14 mouse cellular contexts compared by ENCODE assay signal in the genomic region with DNA sequence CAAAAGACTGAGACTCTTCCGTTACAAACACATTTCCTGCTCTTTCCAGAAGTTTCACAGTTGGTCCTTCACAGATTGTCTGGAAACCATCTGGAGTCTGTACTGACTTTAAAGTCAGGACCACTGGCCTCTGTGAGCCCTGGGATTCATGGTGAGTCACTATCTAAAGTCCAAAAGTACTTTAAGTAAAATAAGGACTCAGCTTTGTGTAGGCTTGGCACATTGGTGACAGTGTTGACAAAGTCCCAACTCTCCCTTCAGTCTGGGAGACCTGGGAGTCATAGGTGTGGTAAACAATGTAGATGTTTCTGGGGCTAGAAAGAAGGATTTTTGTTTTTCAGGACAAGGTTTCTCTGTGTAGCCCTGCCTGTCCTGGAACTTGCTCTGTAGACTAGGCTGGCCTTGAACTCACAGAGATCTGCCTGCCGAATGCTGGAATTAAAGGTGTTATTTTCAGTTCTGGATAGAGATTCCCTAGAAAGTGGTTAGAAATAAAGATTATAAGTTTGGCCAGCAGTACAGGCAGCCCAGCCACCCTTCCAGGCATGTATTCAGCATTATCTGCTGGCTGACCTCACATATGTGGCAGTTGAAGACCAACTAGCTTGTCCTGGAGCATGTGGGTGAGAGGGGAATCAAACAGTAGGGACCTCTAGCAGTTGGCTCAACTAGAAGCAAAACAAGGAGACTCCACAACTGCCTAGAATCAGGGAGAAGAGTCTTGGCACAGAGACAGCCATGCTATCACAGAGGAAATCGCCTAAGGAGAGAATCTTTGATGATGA. TPM values are rescaled to one million over a fixed set of nuclear protein-coding genes. Genes with fewer than 3 reads are reported as not detected.
A peak's percentile ranks its signal among the peaks of the same experiment; 100 is the strongest.
DNase-seq lines count a peak whose midpoint lies in the region; ATAC-seq and TF ChIP-seq lines count a peak whose summit lies in the region.
"Had no signal": no experiment of that assay in that cellular context is flagged by ENCODE, and none has a peak within 500 bp of the region (broad histone marks: within the 10 kb centered on the region; RNA-seq: fewer than 3 reads in every experiment).

No protein-coding gene starts in this region.

- intact Hi-C loops in heart, adult 2 months (cut with DNase I) = no loop called here
- intact Hi-C loops in heart, postnatal 25 days (cut with DNase I) = no loop called here
- intact Hi-C loops in left cerebral cortex, postnatal 4 days (cut with DNase I) = no loop called here
- intact Hi-C loops in left cerebral cortex, postnatal 25 days (cut with DNase I) = no loop called here

- no peaks in the 10 kb centered on the region for H3K27me3 ChIP-seq in heart, adult 2 months (ENCODE audit: control insufficient read depth, insufficient read depth, low read length)
- no peaks in the 10 kb centered on the region for H3K27me3 ChIP-seq in heart, postnatal 0 days (ENCODE audit: control insufficient read depth, insufficient read depth, low read length)
- H3K27me3 ChIP-seq: lung, embryonic 15.5 days; midbrain, embryonic 13.5 days had no signal

- H3K9me3 ChIP-seq in heart, postnatal 0 days (replicated peaks; ENCODE audit: control insufficient read depth, low read length) = no peaks in the 10 kb centered on the region
- H3K9me3 ChIP-seq: lung, embryonic 15.5 days; midbrain, embryonic 13.5 days had no signal

- no peak overlapping the region for H3K9ac ChIP-seq in heart, adult 2 months (ENCODE audit: low read depth, low read length)
- H3K9ac ChIP-seq in heart, postnatal 0 days (replicated peaks; ENCODE audit: low read depth, low read length) = no peak overlapping the region
- H3K9ac ChIP-seq: hindbrain, embryonic 14.5 days; lung, embryonic 15.5 days; midbrain, embryonic 13.5 days had no signal

- peaks cover 8% of the 10 kb centered on the region for H3K79me2 ChIP-seq in heart, adult 2 months (replicated peaks; ENCODE audit: control insufficient read depth, insufficient read depth, low read length)

- ATAC-seq in heart, postnatal 0 days (ENCODE audit: insufficient read depth, low read depth) = no peak
- ATAC-seq: midbrain, embryonic 13.5 days had no signal

- peaks cover 5% of the 10 kb centered on the region for H3K36me3 ChIP-seq in heart, adult 2 months (ENCODE audit: control insufficient read depth, insufficient read depth, low read length)
- no peaks in the 10 kb centered on the region for H3K36me3 ChIP-seq in heart, postnatal 0 days (replicated peaks; ENCODE audit: control insufficient read depth, insufficient read depth, low read length)
- H3K36me3 ChIP-seq: lung, embryonic 15.5 days; midbrain, embryonic 13.5 days had no signal

- WGBS in heart, adult 2 months = 34% methylated on average over 3 of the region's 3 CpGs
- WGBS in heart, postnatal 0 days = 56% methylated on average over 3 of the region's 3 CpGs

- peaks cover 33% of the 10 kb centered on the region for H3K4me1 ChIP-seq in heart, adult 2 months (ENCODE audit: control insufficient read depth, insufficient read depth, low read length)
- H3K4me1 ChIP-seq in embryonic fibroblast, embryonic 13.5 days (ENCODE audit: control insufficient read depth, insufficient read depth, low read length) = peaks cover 25% of the 10 kb centered on the region
- H3K4me1 ChIP-seq in heart, postnatal 0 days (ENCODE audit: control insufficient read depth, insufficient read depth) = peaks cover 64% of the 10 kb centered on the region

- no peak for TF ChIP-seq EP300 in heart, adult 2 months (IDR thresholded peaks at IDR 0.05; ENCODE audit: insufficient read depth, low read depth, low read length)
- no peak for TF ChIP-seq EP300 in heart, postnatal 0 days (IDR thresholded peaks at IDR 0.05; ENCODE audit: low read depth)

- H3K27ac ChIP-seq in heart, adult 2 months = peak overlapping the region; percentile 29
- peak overlapping the region; percentile 71 for H3K27ac ChIP-seq in layer of hippocampus, adult 2 months
- peak overlapping the region; percentile 63 for H3K27ac ChIP-seq in embryonic fibroblast, embryonic 13.5 days (ENCODE audit: insufficient read depth, low read length)
- H3K27ac ChIP-seq in heart, postnatal 0 days (ENCODE audit: low read depth) = peak overlapping the region; percentile 87
- H3K27ac ChIP-seq: hindbrain, embryonic 14.5 days; lung, embryonic 15.5 days; midbrain, embryonic 13.5 days had no signal

- TF ChIP-seq POLR2A in heart, adult 2 months (IDR thresholded peaks at IDR 0.05; ENCODE audit: insufficient read depth, low read depth, low read length) = no peak
- no peak for TF ChIP-seq POLR2A in embryonic fibroblast, embryonic 13.5 days (IDR thresholded peaks at IDR 0.05; ENCODE audit: low read depth, low read length)

- no peak overlapping the region for H3K4me2 ChIP-seq in heart, postnatal 0 days (ENCODE audit: low read depth, low read length)
- H3K4me2 ChIP-seq: hindbrain, embryonic 14.5 days; lung, embryonic 15.5 days; midbrain, embryonic 13.5 days had no signal

- TF ChIP-seq CTCF in heart, adult 2 months (IDR thresholded peaks at IDR 0.05) = no peak
- no peak for TF ChIP-seq CTCF in layer of hippocampus, adult 2 months (conservative IDR thresholded peaks at IDR 0.05)
- TF ChIP-seq CTCF in embryonic fibroblast, embryonic 13.5 days (IDR thresholded peaks at IDR 0.05; ENCODE audit: borderline replicate concordance, insufficient read depth, low read length) = no peak
- TF ChIP-seq CTCF in heart, postnatal 0 days (IDR thresholded peaks at IDR 0.05; ENCODE audit: low read depth) = no peak

- no peak for DNase-seq in heart, adult 2 months
- no peak for DNase-seq in heart, postnatal 25 days (ENCODE audit: low spot score)
- DNase-seq in layer of hippocampus, adult 2 months (ENCODE audit: low spot score in 2 of 2) = no peak
- DNase-seq in layer of hippocampus, postnatal 36 days = no peak
- DNase-seq in heart, postnatal 0 days (ENCODE audit: low spot score) = no peak
- DNase-seq in left cerebral cortex, postnatal 4 days = no peak
- DNase-seq in left cerebral cortex, postnatal 25 days (ENCODE audit: low spot score in 2 of 2) = no peak
- DNase-seq: cerebellum, adult 9-11 months; kidney, adult 2 months had no signal

- no peak overlapping the region for H3K4me3 ChIP-seq in heart, adult 2 months
- H3K4me3 ChIP-seq in layer of hippocampus, adult 2 months = no peak overlapping the region
- no peak overlapping the region for H3K4me3 ChIP-seq in embryonic fibroblast, embryonic 13.5 days (ENCODE audit: insufficient read depth, low read length)
- H3K4me3 ChIP-seq in heart, postnatal 0 days (ENCODE audit: low read depth, low read length) = no peak overlapping the region
- H3K4me3 ChIP-seq: lung, embryonic 15.5 days; midbrain, embryonic 13.5 days; myocyte had no signal

RNA-seq across cellular contexts. Expression of a gene that starts 14.8 kb away (rescaled TPM):
- total RNA-seq in heart, adult 2 months (2021) = 10 to 100 TPM; 56.9 to 58.2 TPM
- 18.1 and 36.4 TPM in 2 replicates for polyA plus RNA-seq in heart, adult 2 months (2012; rRNA removed)
- total RNA-seq in heart, postnatal 25 days (2021) = 10 to 100 TPM; 56.4 to 56.8 TPM
- total RNA-seq in layer of hippocampus, adult 2 months (2021) = 10 to 100 TPM; 25.6 to 26.4 TPM
- total RNA-seq in layer of hippocampus, postnatal 36 days (2021) = 10 to 100 TPM; 19.7 to 29.8 TPM
- 65.0 and 73.0 TPM in 2 replicates for polyA plus RNA-seq in embryonic fibroblast, embryonic 13.5 days (2011; ENCODE audit: insufficient read length, low read depth, missing spikeins)
- 40.8 and 72.6 TPM in 2 replicates for total RNA-seq in heart, postnatal 0 days (2014; rRNA removed; ENCODE audit: low replicate concordance)
- 9.5 and 11.1 TPM in 2 replicates for polyA plus RNA-seq in heart, postnatal 0 days (2015; fragmentation: Nextera tagmentation; extraction: Ambion mirVana)
- total RNA-seq in left cerebral cortex, postnatal 4 days (2021) = 10 to 100 TPM; 14.9 to 18.7 TPM
- total RNA-seq in left cerebral cortex, postnatal 25 days (2021) = 10 to 100 TPM; 18.7 to 19.7 TPM

Comparison
In these comparisons a context has a peak if more than half of its experiments do, and no peak if none do; other contexts are left out.
1. H3K27ac ChIP-seq: peak in every context shown above with its lines; median percentile 87 in heart, postnatal 0 days; 71 in layer of hippocampus, adult 2 months; 63 in embryonic fibroblast, embryonic 13.5 days; 29 in heart, adult 2 months.